Mouse (Mus musculus): ENCODE results near the gene Madcam1. TPM values are rescaled to one million over a fixed set of nuclear protein-coding genes. Genes with fewer than 3 reads are reported as not detected.

Gene Madcam1
- total and polyA plus RNA-seq, 2 experiments from 2014 or later: 1.3 to 1.9 TPM

GRCm38 (mm10) chr10:79669576-79670057 is 5.3 kb downstream of the Madcam1 start:
- under 1% methylated on average over 47 of the region's 47 CpGs for WGBS
- Histone ChIP-seq H3K36me3 (ENCODE audit: insufficient read depth, low read length) (no peaks in the 10 kb centered on the region), H3K27ac (ENCODE audit: low read depth, low read length) (peak overlapping the region; percentile 99), H3K4me1 (ENCODE audit: insufficient read depth, low read length) (peaks cover 14% of the 10 kb centered on the region), H3K9me3 (ENCODE audit: low read length) (no peaks in the 10 kb centered on the region), H3K9ac (replicated peaks; ENCODE audit: low read length, poor library complexity, severe bottlenecking) (peak overlapping the region; percentile 95), H3K4me2 (ENCODE audit: low read depth, low read length, poor library complexity, severe bottlenecking) (peak overlapping the region; percentile 92), H3K27me3 (ENCODE audit: insufficient read depth, low read length) (no peaks in the 10 kb centered on the region), H3K4me3 (ENCODE audit: low read depth, low read length) (peak overlapping the region; percentile 95)
- ATAC-seq (ENCODE audit: low FRiP score) (peak; percentile 72), DNase-seq (ENCODE audit: low spot score) (peak; percentile 90)
- TF ChIP-seq CTCF (IDR thresholded peaks at IDR 0.05): peak; percentile 10; the same call in 1 of the 2 replicates

- ATAC-seq (ENCODE audit: low FRiP score) (peak; percentile 21), DNase-seq (ENCODE audit: low spot score) (peak; percentile 10)
- H3K27me3 ChIP-seq (ENCODE audit: insufficient read depth, low read length): no peaks in the 10 kb centered on the region
These were observed 5.9 kb downstream of the Madcam1 start for GRCm38 (mm10) chr10:79670071-79670888.

GRCm38 (mm10) chr10:79671396-79672087 is 7.2 kb downstream of the Madcam1 start:
- Histone ChIP-seq H3K36me3 (ENCODE audit: insufficient read depth, low read length) (no peaks in the 10 kb centered on the region; the same call in 1 of the 2 replicates), H3K4me1 (ENCODE audit: insufficient read depth, low read length) (peaks cover 14% of the 10 kb centered on the region), H3K27ac (ENCODE audit: low read depth, low read length) (no peak overlapping the region), H3K4me3 (ENCODE audit: low read depth, low read length) (no peak overlapping the region), H3K27me3 (ENCODE audit: insufficient read depth, low read length) (no peaks in the 10 kb centered on the region), H3K9ac (replicated peaks; ENCODE audit: low read length, poor library complexity, severe bottlenecking) (no peak overlapping the region), H3K9me3 (ENCODE audit: low read length) (no peaks in the 10 kb centered on the region), H3K4me2 (ENCODE audit: low read depth, low read length, poor library complexity, severe bottlenecking) (0 out of 2 replicates have a peak overlapping the region, but pooled peaks have one; percentile 92)
- 62% methylated on average over 6 of the region's 6 CpGs for WGBS
- ATAC-seq (ENCODE audit: low FRiP score) (no peak), DNase-seq (ENCODE audit: low spot score) (no peak)
- no peak for TF ChIP-seq CTCF (IDR thresholded peaks at IDR 0.05)

More at GRCm38 (mm10) chr10:79670071-79670888, 5.9 kb downstream of the Madcam1 start:
- H3K4me1 ChIP-seq (ENCODE audit: insufficient read depth, low read length): peaks cover 14% of the 10 kb centered on the region
- peak overlapping the region; percentile 92 for H3K4me2 ChIP-seq (ENCODE audit: low read depth, low read length, poor library complexity, severe bottlenecking)
- 33% methylated on average over 15 of the region's 15 CpGs for WGBS
- H3K9me3 ChIP-seq (ENCODE audit: low read length): no peaks in the 10 kb centered on the region
- peak overlapping the region; percentile 95 for H3K4me3 ChIP-seq (ENCODE audit: low read depth, low read length)
- peak overlapping the region; percentile 99 for H3K27ac ChIP-seq (ENCODE audit: low read depth, low read length)
- peak overlapping the region; percentile 95 for H3K9ac ChIP-seq (replicated peaks; ENCODE audit: low read length, poor library complexity, severe bottlenecking)
- TF ChIP-seq CTCF (IDR thresholded peaks at IDR 0.05): no peak
- no peaks in the 10 kb centered on the region; the same call in 1 of the 2 replicates for H3K36me3 ChIP-seq (ENCODE audit: insufficient read depth, low read length)

GRCm38 (mm10) chr10:79672088-79672455 is 7.7 kb downstream of the Madcam1 start:
- H3K4me3 ChIP-seq (ENCODE audit: low read depth, low read length): no peak overlapping the region
- ATAC-seq (ENCODE audit: low FRiP score): no peak
- H3K27me3 ChIP-seq (ENCODE audit: insufficient read depth, low read length): no peaks in the 10 kb centered on the region
- 52% methylated on average over 3 of the region's 3 CpGs for WGBS
- H3K4me2 ChIP-seq (ENCODE audit: low read depth, low read length, poor library complexity, severe bottlenecking): no peak overlapping the region
- DNase-seq (ENCODE audit: low spot score): no peak
- peaks cover 14% of the 10 kb centered on the region for H3K4me1 ChIP-seq (ENCODE audit: insufficient read depth, low read length)
- H3K27ac ChIP-seq (ENCODE audit: low read depth, low read length): no peak overlapping the region
- H3K9me3 ChIP-seq (ENCODE audit: low read length): no peaks in the 10 kb centered on the region
- no peak overlapping the region for H3K9ac ChIP-seq (replicated peaks; ENCODE audit: low read length, poor library complexity, severe bottlenecking)
- H3K36me3 ChIP-seq (ENCODE audit: insufficient read depth, low read length): no peaks in the 10 kb centered on the region; the same call in 1 of the 2 replicates
- TF ChIP-seq CTCF (IDR thresholded peaks at IDR 0.05): no peak; the same call in 1 of the 2 replicates

- Histone ChIP-seq H3K9me3 (ENCODE audit: low read length) (no peaks in the 10 kb centered on the region), H3K9ac (replicated peaks; ENCODE audit: low read length, poor library complexity, severe bottlenecking) (no peak overlapping the region), H3K4me1 (ENCODE audit: insufficient read depth, low read length) (peaks cover 13% of the 10 kb centered on the region), H3K4me2 (ENCODE audit: low read depth, low read length, poor library complexity, severe bottlenecking) (no peak overlapping the region), H3K27ac (ENCODE audit: low read depth, low read length) (no peak overlapping the region), H3K36me3 (ENCODE audit: insufficient read depth, low read length) (no peaks in the 10 kb centered on the region; the same call in 1 of the 2 replicates), H3K4me3 (ENCODE audit: low read depth, low read length) (no peak overlapping the region), H3K27me3 (ENCODE audit: insufficient read depth, low read length) (no peaks in the 10 kb centered on the region)
- ATAC-seq (ENCODE audit: low FRiP score) (no peak), DNase-seq (ENCODE audit: low spot score) (no peak)
- TF ChIP-seq CTCF (IDR thresholded peaks at IDR 0.05): no peak
- WGBS: 87% methylated on average over 3 of the region's 3 CpGs
These were observed 8.7 kb downstream of the Madcam1 start for GRCm38 (mm10) chr10:79673054-79673453.

Measured in midbrain, postnatal 0 days (tissue).